Mouse (Mus musculus) myocyte (in vitro differentiated cells): ENCODE results near the gene Ly6g6d.

Experiments used
- CEBPB ChIP-seq: IDR thresholded peaks from 2 replicates; pipeline ENCODE4 v1.6.1; 2011; ENCODE audit warnings: mild to moderate bottlenecking, moderate library complexity; ENCODE audit not compliant: poor library complexity, insufficient read depth, severe bottlenecking
- POLR2A ChIP-seq: IDR thresholded peaks from one replicate; pipeline ENCODE4 v1.6.1; 2011; ENCODE audit warnings: low read depth, mild to moderate bottlenecking, control low read depth, moderate library complexity; ENCODE audit not compliant: insufficient read length
- POLR2AphosphoS2 ChIP-seq: IDR thresholded peaks from one replicate; pipeline ENCODE4 v1.6.1; 2011; ENCODE audit warnings: low read depth, control low read depth; ENCODE audit not compliant: insufficient read length

DNA sequence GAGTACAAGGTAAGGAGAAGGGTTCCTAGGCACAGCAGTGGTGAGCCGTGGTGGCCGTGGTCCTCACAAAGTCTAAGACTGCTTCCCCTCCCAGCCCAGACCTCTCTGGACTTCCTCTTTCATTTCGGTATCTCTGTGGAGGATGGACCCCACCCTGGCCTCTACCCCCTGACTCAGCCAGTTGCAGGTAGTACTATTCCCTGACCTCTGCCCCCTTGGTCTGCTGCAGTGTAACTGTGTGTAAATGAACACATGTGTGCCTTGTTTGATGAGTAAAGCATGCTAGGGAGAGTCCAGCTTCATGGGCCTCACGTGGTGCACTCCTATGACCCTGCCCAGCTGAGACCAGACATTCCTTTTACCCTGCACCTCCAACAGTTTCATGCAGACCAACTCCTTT is 54.1 kb downstream of the Ly6g6d start:
- TF ChIP-seq POLR2AphosphoS2 (no peak), CEBPB (no peak), POLR2A (no peak)
